ENCODE assay signal across 25 mouse cellular contexts in the genomic region with DNA sequence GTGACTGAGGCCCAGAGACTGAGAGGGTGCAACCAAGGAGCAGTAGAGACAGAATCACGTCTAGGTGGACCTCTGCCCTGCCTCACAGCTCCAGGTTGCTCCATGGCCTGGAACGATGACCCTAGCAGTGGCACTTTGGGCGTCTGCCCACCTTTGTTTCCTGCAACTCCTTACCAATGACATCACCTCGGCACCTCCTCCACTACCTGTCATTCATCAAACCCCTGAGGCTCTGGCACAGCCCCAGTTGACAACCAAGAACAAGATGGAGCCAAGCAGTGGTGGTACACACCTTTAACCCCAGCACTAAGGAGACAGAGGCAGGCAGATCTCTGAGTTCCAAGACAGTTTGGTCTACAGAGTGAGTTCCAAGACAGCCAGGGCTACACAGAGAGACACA. TPM values are rescaled to one million over a fixed set of nuclear protein-coding genes. Genes with fewer than 3 reads are reported as not detected.
DNase-seq lines count a peak whose midpoint lies in the region; ATAC-seq and TF ChIP-seq lines count a peak whose summit lies in the region.
"Had no signal": no experiment of that assay in that cellular context is flagged by ENCODE, and none has a peak within 500 bp of the region (broad histone marks: within the 10 kb centered on the region; RNA-seq: fewer than 3 reads in every experiment).

No protein-coding gene starts in this region.

- H3K4me2 ChIP-seq in liver, postnatal 0 days (ENCODE audit: low read depth, low read length), result no peak overlapping the region
- H3K4me2 ChIP-seq in liver, embryonic 11.5 days, result no peak overlapping the region
- H3K4me2 ChIP-seq: embryonic facial prominence, embryonic 12.5 days; forebrain, embryonic 13.5 days had no signal

- no peak overlapping the region for H3K27ac ChIP-seq in heart, embryonic 10.5 days
- no peak overlapping the region for H3K27ac ChIP-seq in heart, adult 2 months
- H3K27ac ChIP-seq in kidney, adult 2 months (ENCODE audit: insufficient read depth, low read depth, low read length), result no peak overlapping the region
- no peak overlapping the region for H3K27ac ChIP-seq in liver, postnatal 0 days (ENCODE audit: low read depth)
- H3K27ac ChIP-seq in liver, embryonic 11.5 days (ENCODE audit: low read depth, low read length), result no peak overlapping the region
- H3K27ac ChIP-seq: embryonic facial prominence, embryonic 10.5 days; embryonic facial prominence, embryonic 12.5 days; forebrain, embryonic 13.5 days had no signal

- no peak for TF ChIP-seq EP300 in heart, adult 2 months (IDR thresholded peaks at IDR 0.05; ENCODE audit: insufficient read depth, low read depth, low read length)
- TF ChIP-seq EP300 in liver, postnatal 0 days (IDR thresholded peaks at IDR 0.05; ENCODE audit: low read depth), result no peak

- H3K9ac ChIP-seq in heart, adult 2 months (ENCODE audit: low read depth, low read length), result no peak overlapping the region
- no peak overlapping the region for H3K9ac ChIP-seq in liver, postnatal 0 days (replicated peaks)
- H3K9ac ChIP-seq in liver, embryonic 11.5 days (ENCODE audit: low read depth, low read length), result no peak overlapping the region
- H3K9ac ChIP-seq: embryonic facial prominence, embryonic 12.5 days; forebrain, embryonic 13.5 days had no signal

- no peak for TF ChIP-seq CTCF in heart, adult 2 months (IDR thresholded peaks at IDR 0.05)
- no peak for TF ChIP-seq CTCF in kidney, adult 2 months (conservative IDR thresholded peaks at IDR 0.05; ENCODE audit: insufficient read depth, insufficient read length, low read depth, low read length)
- no peak for TF ChIP-seq CTCF in liver, postnatal 0 days (IDR thresholded peaks at IDR 0.05; ENCODE audit: low read depth)

- H3K9me3 ChIP-seq in heart, embryonic 10.5 days, result no peaks in the 10 kb centered on the region
- H3K9me3 ChIP-seq in liver, postnatal 0 days (ENCODE audit: low read length), result no peaks in the 10 kb centered on the region
- H3K9me3 ChIP-seq in liver, embryonic 11.5 days (ENCODE audit: control insufficient read depth, low read length), result no peaks in the 10 kb centered on the region
- H3K9me3 ChIP-seq: embryonic facial prominence, embryonic 10.5 days; embryonic facial prominence, embryonic 12.5 days; forebrain, embryonic 13.5 days; G1E had no signal

- intact Hi-C loops in heart, adult 2 months (cut with DNase I), result no loop called here

- H3K27me3 ChIP-seq in heart, embryonic 10.5 days (ENCODE audit: insufficient read depth, poor library complexity, severe bottlenecking), result no peaks in the 10 kb centered on the region
- H3K27me3 ChIP-seq in heart, adult 2 months (ENCODE audit: control insufficient read depth, insufficient read depth, low read length), result no peaks in the 10 kb centered on the region
- no peaks in the 10 kb centered on the region for H3K27me3 ChIP-seq in kidney, adult 2 months (replicated peaks; ENCODE audit: control insufficient read depth, insufficient read depth, low read length)
- H3K27me3 ChIP-seq in liver, postnatal 0 days (ENCODE audit: insufficient read depth, low read length), result no peaks in the 10 kb centered on the region
- no peaks in the 10 kb centered on the region for H3K27me3 ChIP-seq in liver, embryonic 11.5 days (replicated peaks; ENCODE audit: control insufficient read depth, insufficient read depth, low read length)
- H3K27me3 ChIP-seq: CH12.LX; embryonic facial prominence, embryonic 12.5 days; forebrain, embryonic 13.5 days; Patski had no signal

- DNase-seq in heart, embryonic 10.5 days (ENCODE audit: low spot score), result peak; percentile 68
- DNase-seq in heart, adult 2 months, result no peak
- DNase-seq in kidney, adult 2 months, result peak; percentile 34
- DNase-seq in kidney, postnatal 14 days, result no peak
- DNase-seq in liver, postnatal 0 days, result peak; percentile 7
- no peak for DNase-seq in liver, embryonic 11.5 days (ENCODE audit: low spot score)
- DNase-seq in induced T-regulatory cell, adult 2 months (ENCODE audit: low read depth), result peak; percentile 50
- no peak for DNase-seq in layer of hippocampus, postnatal 25 days (ENCODE audit: extremely low spot score in 1 of 2, low spot score in 1 of 2)
- DNase-seq: adrenal gland, adult 8-10 months; adrenal gland, postnatal 14 days; adrenal gland, postnatal 36 days; B cell, adult 2 months; cerebellum, adult 11-12 months; cerebellum, adult 2 months; cerebellum, adult 9-10 months; cerebellum, postnatal 10 days; cerebellum, postnatal 25 days had no signal

- 75% methylated on average over 4 of the region's 4 CpGs for WGBS in heart, embryonic 10.5 days
- WGBS in heart, adult 2 months, result 68% methylated on average over 4 of the region's 4 CpGs
- 57% methylated on average over 4 of the region's 4 CpGs for WGBS in kidney, adult 2 months
- 74% methylated on average over 4 of the region's 4 CpGs for WGBS in liver, postnatal 0 days (ENCODE audit: insufficient replicate concordance)
- 67% methylated on average over 4 of the region's 4 CpGs for WGBS in liver, embryonic 11.5 days

- peaks cover 18% of the 10 kb centered on the region for H3K4me1 ChIP-seq in heart, embryonic 10.5 days
- H3K4me1 ChIP-seq in heart, adult 2 months (ENCODE audit: control insufficient read depth, insufficient read depth, low read length), result no peaks in the 10 kb centered on the region
- H3K4me1 ChIP-seq in kidney, adult 2 months (ENCODE audit: control insufficient read depth, insufficient read depth, low read length), result no peaks in the 10 kb centered on the region
- peaks cover 2% of the 10 kb centered on the region; the same call in 1 of the 2 replicates for H3K4me1 ChIP-seq in liver, postnatal 0 days (ENCODE audit: insufficient read depth)
- H3K4me1 ChIP-seq in liver, embryonic 11.5 days (replicated peaks; ENCODE audit: control insufficient read depth, insufficient read depth, low read length), result no peaks in the 10 kb centered on the region; the same call in 1 of the 2 replicates

- H3K36me3 ChIP-seq in heart, embryonic 10.5 days, result no peaks in the 10 kb centered on the region
- H3K36me3 ChIP-seq in heart, adult 2 months (ENCODE audit: control insufficient read depth, insufficient read depth, low read length), result no peaks in the 10 kb centered on the region
- H3K36me3 ChIP-seq in kidney, adult 2 months (ENCODE audit: control insufficient read depth, insufficient read depth, low read length), result no peaks in the 10 kb centered on the region
- H3K36me3 ChIP-seq in liver, postnatal 0 days (replicated peaks; ENCODE audit: insufficient read depth, low read length), result no peaks in the 10 kb centered on the region
- no peaks in the 10 kb centered on the region for H3K36me3 ChIP-seq in liver, embryonic 11.5 days (ENCODE audit: control insufficient read depth, insufficient read depth, low read length)
- H3K36me3 ChIP-seq: embryonic facial prominence, embryonic 10.5 days; embryonic facial prominence, embryonic 12.5 days had no signal

- H3K79me2 ChIP-seq in heart, adult 2 months (replicated peaks; ENCODE audit: control insufficient read depth, insufficient read depth, low read length), result no peaks in the 10 kb centered on the region

- no peak for TF ChIP-seq POLR2A in heart, adult 2 months (IDR thresholded peaks at IDR 0.05; ENCODE audit: insufficient read depth, low read depth, low read length)
- TF ChIP-seq POLR2A in kidney, adult 2 months (IDR thresholded peaks at IDR 0.05; ENCODE audit: low read depth, low read length), result no peak

- no peak overlapping the region for H3K4me3 ChIP-seq in heart, embryonic 10.5 days
- no peak overlapping the region for H3K4me3 ChIP-seq in heart, adult 2 months
- no peak overlapping the region for H3K4me3 ChIP-seq in kidney, adult 2 months (ENCODE audit: insufficient read depth, low read depth, low read length)
- H3K4me3 ChIP-seq in liver, postnatal 0 days (ENCODE audit: low read depth, low read length), result no peak overlapping the region
- no peak overlapping the region for H3K4me3 ChIP-seq in liver, embryonic 11.5 days (ENCODE audit: low read depth, low read length)
- H3K4me3 ChIP-seq: embryonic facial prominence, embryonic 10.5 days; embryonic facial prominence, embryonic 12.5 days; forebrain, embryonic 13.5 days had no signal

- no peak for ATAC-seq in liver, postnatal 0 days
- no peak for ATAC-seq in liver, embryonic 11.5 days (replicated peaks; ENCODE audit: low FRiP score)
- ATAC-seq: activated CD4-positive, CD25-positive, alpha-beta regulatory T cell, adult 4 months; CD4-positive, CD25-positive, alpha-beta regulatory T cell, adult 4 months; forebrain, embryonic 13.5 days; Patski had no signal

RNA-seq across cellular contexts. Expression of a gene that starts 1.7 kb away (rescaled TPM):
- polyA plus RNA-seq in heart, embryonic 10.5 days (2016; fragmentation: Nextera tagmentation; extraction: Ambion mirVana), result 0.25 and 0.44 TPM in 2 replicates
- total RNA-seq in heart, adult 2 months (2021), result under 1 TPM; 0.14 to 0.16 TPM
- polyA plus RNA-seq in heart, adult 2 months (2012; rRNA removed), result 0.37 and 0.38 TPM in 2 replicates
- 0.60 and 1.0 TPM in 2 replicates for polyA plus RNA-seq in kidney, adult 2 months (2012; rRNA removed)
- 0.24 and 0.33 TPM in 2 replicates for polyA plus RNA-seq in liver, postnatal 0 days (2015; fragmentation: Nextera tagmentation; extraction: Ambion mirVana)
- polyA plus RNA-seq in liver, embryonic 11.5 days (2014; fragmentation: Nextera tagmentation; extraction: Ambion mirVana), result 0.43 and 0.60 TPM in 2 replicates
- under 1 TPM; 0.12 to 0.15 TPM for total RNA-seq in layer of hippocampus, postnatal 25 days (2021)

RNA-seq across cellular contexts. Expression of a gene that starts 44.5 kb away (rescaled TPM):
- polyA plus RNA-seq in heart, embryonic 10.5 days (2016; fragmentation: Nextera tagmentation; extraction: Ambion mirVana), result 11.2 and 11.6 TPM in 2 replicates
- total RNA-seq in heart, adult 2 months (2021), result 1 to 10 TPM; 5.6 to 5.7 TPM
- polyA plus RNA-seq in heart, adult 2 months (2012; rRNA removed), result 2.0 and 4.2 TPM in 2 replicates
- polyA plus RNA-seq in kidney, adult 2 months (2012; rRNA removed), result 2.2 and 2.9 TPM in 2 replicates
- 2.7 TPM in 2 replicates for polyA plus RNA-seq in liver, postnatal 0 days (2015; fragmentation: Nextera tagmentation; extraction: Ambion mirVana)
- 11.1 and 11.8 TPM in 2 replicates for polyA plus RNA-seq in liver, embryonic 11.5 days (2014; fragmentation: Nextera tagmentation; extraction: Ambion mirVana)
- total RNA-seq in layer of hippocampus, postnatal 25 days (2021), result 10 to 100 TPM in 1 of 2 experiments, 1 to 10 TPM in 1; 8.5 to 10.4 TPM

RNA-seq across cellular contexts. Expression of a gene that starts 46.0 kb away (rescaled TPM):
- 16.2 and 17.3 TPM in 2 replicates for polyA plus RNA-seq in heart, embryonic 10.5 days (2016; fragmentation: Nextera tagmentation; extraction: Ambion mirVana)
- under 1 TPM; 0.16 TPM for total RNA-seq in heart, adult 2 months (2021)
- 0.15 and 0.23 TPM in 2 replicates for polyA plus RNA-seq in heart, adult 2 months (2012; rRNA removed)
- 0.90 and 1.3 TPM in 2 replicates for polyA plus RNA-seq in kidney, adult 2 months (2012; rRNA removed)
- 4.6 and 5.3 TPM in 2 replicates for polyA plus RNA-seq in liver, postnatal 0 days (2015; fragmentation: Nextera tagmentation; extraction: Ambion mirVana)
- polyA plus RNA-seq in liver, embryonic 11.5 days (2014; fragmentation: Nextera tagmentation; extraction: Ambion mirVana), result 24.2 and 25.1 TPM in 2 replicates
- total RNA-seq in layer of hippocampus, postnatal 25 days (2021), result under 1 TPM; 0.30 to 0.33 TPM

Comparison
In these comparisons a context has a peak if more than half of its experiments do, and no peak if none do; other contexts are left out.
1. DNase-seq: peak in heart, embryonic 10.5 days (single experiment), kidney, adult 2 months (single experiment), liver, postnatal 0 days (single experiment) and induced T-regulatory cell, adult 2 months (single experiment); none in heart, adult 2 months (0 of 2), kidney, postnatal 14 days (single experiment), liver, embryonic 11.5 days (single experiment) and layer of hippocampus, postnatal 25 days (0 of 2).